Mouse (Mus musculus) gastrocnemius, adult 2 months (tissue): ENCODE data around the gene Tex19.2. TPM values are rescaled to one million over a fixed set of nuclear protein-coding genes. Genes with fewer than 3 reads are reported as not detected.

Experiments used
- DNase-seq: peaks from one replicate; pipeline ENCODE4 v3.0.0; 2022
- H3K27ac ChIP-seq: fragments of 200-600 bp; 2 replicates; pipeline ENCODE4 v1.8.1; 2022; ENCODE audit warnings: mild to moderate bottlenecking
- H3K4me3 ChIP-seq: fragments of 200-600 bp; 2 replicates; pipeline ENCODE4 v1.8.1; 2022; ENCODE audit warnings: mild to moderate bottlenecking, moderate library complexity
- CTCF ChIP-seq: fragments of 200-600 bp; IDR thresholded peaks from 2 replicates; pipeline ENCODE4 v1.8.1; 2022; ENCODE audit warnings: antibody characterized with exemption, mild to moderate bottlenecking, moderate library complexity
- intact Hi-C: fragments of 180-260 bp; cut with DNase I; formaldehyde crosslinking; loops from one replicate; pipeline ENCODE4 v1.15.1; 2025
- long read RNA-seq, 2 experiments: library from polyadenylated mRNA; stranded (forward); transcript quantifications; one replicate each; pipeline ENCODE4 v2.0.0; 2021
- total RNA-seq, 2 experiments: library from RNA; stranded (reverse); gene quantifications; 2 replicates each; pipeline ENCODE4 v1.2.3; 2021

The Tex19.2 gene
- total RNA-seq: not detected
- long read RNA-seq, experiment 1: 0 reads
- long read RNA-seq, experiment 2: 0 reads

- intact Hi-C loops: no loop called here
- no peak for TF ChIP-seq CTCF
- no peak within 1 kb of the TSS for H3K27ac ChIP-seq
- H3K4me3 ChIP-seq: no peak within 1 kb of the TSS
- no peak for DNase-seq
Measured at GRCm38 (mm10) chr11:121118577-121118976, at the start of gene Tex19.2. TSS of gene Tex19.2 (minus strand) at chr11:121118677.

DNA sequence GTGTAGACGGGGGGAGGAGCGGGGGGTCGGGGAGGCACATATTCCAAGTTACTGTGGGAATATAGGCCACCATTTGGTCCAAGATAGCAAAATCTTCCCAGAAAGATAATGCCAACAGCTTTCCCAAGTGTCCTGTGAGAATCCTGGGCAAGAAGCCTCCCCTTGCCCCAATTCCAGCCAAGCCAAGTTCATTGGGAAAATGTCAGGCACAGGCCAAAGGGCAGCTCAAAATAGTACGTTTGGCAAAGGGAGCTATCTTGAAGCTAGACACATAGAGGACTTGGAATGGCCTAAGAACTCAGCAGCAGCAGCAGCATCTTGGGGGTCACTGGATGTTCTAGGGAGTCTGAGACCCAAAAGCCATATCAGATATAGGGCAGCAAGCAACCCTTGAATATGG, 45.3 kb upstream of the Tex19.2 start:
- TF ChIP-seq CTCF: no peak
- no peak for DNase-seq
- intact Hi-C loops: no loop called here
- Histone ChIP-seq H3K4me3 (no peak overlapping the region), H3K27ac (peak overlapping the region; percentile 76)

- Histone ChIP-seq H3K27ac (peak overlapping the region; percentile 88), H3K4me3 (peak overlapping the region; percentile 48)
- no peak for TF ChIP-seq CTCF
- intact Hi-C loops: no loop called here
- peak; percentile 90 for DNase-seq
Measured at GRCm38 (mm10) chr11:121160636-121161346, 42.3 kb upstream of the Tex19.2 start.

- no peak for TF ChIP-seq CTCF
- intact Hi-C loops: no loop called here
- peak within 1 kb of the TSS; percentile 88 for H3K27ac ChIP-seq
- peak within 1 kb of the TSS; percentile 48 for H3K4me3 ChIP-seq
- DNase-seq: no peak
Measured at GRCm38 (mm10) chr11:121159971-121160370, 41.5 kb upstream of the Tex19.2 start, which contains the start of gene Uts2r. TSS of gene Uts2r (plus strand) at chr11:121160271.

DNA sequence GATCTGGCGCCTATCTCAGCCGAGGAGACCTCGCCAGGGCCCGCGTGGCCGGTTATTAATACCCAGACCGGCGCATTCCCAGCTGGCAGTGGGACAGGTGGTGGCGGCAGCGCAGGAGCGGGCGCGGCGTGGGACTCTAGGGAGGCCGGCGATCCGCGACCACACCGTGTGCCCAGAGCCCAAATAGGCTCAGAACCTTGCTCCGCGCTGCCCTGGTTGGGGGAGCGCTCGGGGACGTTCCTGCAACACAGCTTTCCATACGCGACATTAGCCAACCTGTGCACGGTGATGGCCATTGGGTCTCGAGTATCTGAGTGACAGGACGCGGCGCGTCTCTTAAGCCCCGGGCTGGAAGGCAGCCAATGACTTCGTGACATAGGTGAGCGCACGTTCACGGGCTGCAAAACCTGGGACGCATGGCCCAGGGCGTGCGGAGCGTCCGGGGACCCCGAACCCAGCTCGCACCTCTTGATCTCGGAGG, 38.0 kb upstream of the Tex19.2 start:
- TF ChIP-seq CTCF: no peak
- peak; percentile 93 for DNase-seq
- intact Hi-C loops: no loop called here

DNA sequence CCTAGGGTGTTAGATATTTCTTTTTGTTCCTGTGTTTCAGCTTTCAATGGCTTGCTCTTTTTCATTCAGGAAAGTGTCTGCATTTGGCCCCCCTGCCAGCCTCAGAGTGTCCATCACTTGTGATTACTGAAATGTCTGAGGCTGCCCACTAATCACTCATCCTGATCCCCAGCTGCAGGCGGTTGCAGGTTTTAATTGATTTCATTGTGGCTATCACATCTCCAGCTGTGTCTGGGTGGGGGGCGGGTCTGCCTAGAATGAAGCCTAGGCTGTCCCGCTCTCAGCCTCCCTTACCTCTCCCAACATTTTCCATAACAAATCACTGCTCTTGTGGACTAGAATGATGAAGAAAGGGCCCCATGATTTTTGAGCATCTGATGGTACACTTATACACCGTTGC, 35.7 kb upstream of the Tex19.2 start:
- no peak for TF ChIP-seq CTCF
- no peak for DNase-seq
- Histone ChIP-seq H3K27ac (no peak overlapping the region), H3K4me3 (no peak overlapping the region)
- intact Hi-C loops: no loop called here

More for the DNA sequence above, 38.0 kb upstream of the Tex19.2 start:
- Histone ChIP-seq H3K27ac (peak overlapping the region; percentile 89), H3K4me3 (peak overlapping the region; percentile 74)

DNA sequence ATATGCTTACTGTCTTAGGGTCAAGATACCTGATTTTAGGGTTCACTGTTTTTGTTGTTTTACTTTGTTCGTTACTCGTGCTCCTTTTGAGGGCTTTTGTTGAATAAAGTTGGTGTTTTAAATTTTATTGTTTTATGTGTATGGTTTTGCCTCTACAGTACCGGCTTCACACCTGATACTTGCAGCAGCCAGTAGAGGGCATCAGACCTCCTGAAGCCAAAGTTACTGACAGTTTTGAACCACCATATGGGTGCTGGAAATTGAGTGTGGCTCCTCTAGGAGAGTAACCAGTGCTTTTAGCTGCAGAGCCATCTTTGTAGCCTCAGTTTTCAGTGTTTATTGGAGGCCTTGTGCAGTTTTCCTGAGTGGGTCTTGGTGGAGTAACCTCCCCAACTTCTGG, 29.7 kb upstream of the Tex19.2 start:
- H3K4me3 ChIP-seq: no peak overlapping the region
- peak; percentile 41 for TF ChIP-seq CTCF
- intact Hi-C loops: no loop called here
- H3K27ac ChIP-seq: no peak overlapping the region
- DNase-seq: no peak

GRCm38 (mm10) chr11:121145865-121146264, 27.4 kb upstream of the Tex19.2 start, which contains the start of gene Tex19.1:
TSS of gene Tex19.1 (plus strand) at chr11:121146143.
- intact Hi-C loops: no loop called here
- H3K4me3 ChIP-seq: no peak within 1 kb of the TSS
- no peak for TF ChIP-seq CTCF
- DNase-seq: no peak
- no peak within 1 kb of the TSS for H3K27ac ChIP-seq

GRCm38 (mm10) chr11:121143325-121144015, 25.0 kb upstream of the Tex19.2 start:
- Histone ChIP-seq H3K27ac (no peak overlapping the region), H3K4me3 (no peak overlapping the region)
- intact Hi-C loops: no loop called here
- DNase-seq: no peak
- TF ChIP-seq CTCF: no peak

DNA sequence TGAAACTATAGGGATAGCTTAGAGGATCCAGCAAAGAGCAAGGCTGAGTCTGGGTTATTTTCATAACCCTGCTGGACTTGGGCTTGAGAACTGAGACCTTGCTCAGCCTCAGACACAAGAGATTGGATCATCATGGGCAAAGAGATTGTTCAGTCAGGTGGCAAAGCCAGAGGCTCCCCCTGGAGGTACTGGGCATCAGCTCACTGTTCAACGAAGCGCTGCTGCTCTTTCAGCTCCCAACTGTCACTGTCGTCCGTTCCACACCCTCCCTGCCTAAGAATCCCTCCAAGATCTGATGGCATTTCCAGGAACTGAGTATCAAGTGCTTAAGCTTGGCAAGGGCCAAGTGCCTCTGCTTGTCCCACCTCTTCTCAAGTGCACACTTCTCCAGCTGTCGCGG, 20.3 kb upstream of the Tex19.2 start:
- peak; percentile 54 for DNase-seq
- intact Hi-C loops: no loop called here
- Histone ChIP-seq H3K27ac (peak overlapping the region; percentile 38; the same call in 1 of the 2 replicates), H3K4me3 (no peak overlapping the region)
- peak; percentile 59 for TF ChIP-seq CTCF

DNA sequence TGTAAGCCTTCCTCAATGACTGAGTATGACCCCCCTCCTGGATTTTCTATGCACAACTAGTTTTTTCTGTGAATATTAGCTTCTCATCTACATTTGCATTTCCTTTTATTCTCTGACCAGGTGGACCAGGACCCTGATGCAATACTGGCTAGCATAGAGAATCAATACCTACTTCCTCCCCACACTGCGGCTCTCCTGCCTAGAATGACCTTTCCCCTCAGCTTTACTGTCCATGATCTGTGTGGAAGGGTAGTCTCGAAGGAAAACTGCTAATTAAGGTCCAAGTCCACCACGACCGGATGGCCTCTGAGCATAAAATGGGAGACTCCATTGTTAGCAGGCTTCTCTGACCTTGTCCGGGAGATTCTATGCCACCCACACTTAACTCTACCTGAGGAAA, 19.2 kb upstream of the Tex19.2 start:
- no peak for DNase-seq
- intact Hi-C loops: no loop called here
- no peak overlapping the region for H3K27ac ChIP-seq
- no peak for TF ChIP-seq CTCF
- no peak overlapping the region for H3K4me3 ChIP-seq

DNA sequence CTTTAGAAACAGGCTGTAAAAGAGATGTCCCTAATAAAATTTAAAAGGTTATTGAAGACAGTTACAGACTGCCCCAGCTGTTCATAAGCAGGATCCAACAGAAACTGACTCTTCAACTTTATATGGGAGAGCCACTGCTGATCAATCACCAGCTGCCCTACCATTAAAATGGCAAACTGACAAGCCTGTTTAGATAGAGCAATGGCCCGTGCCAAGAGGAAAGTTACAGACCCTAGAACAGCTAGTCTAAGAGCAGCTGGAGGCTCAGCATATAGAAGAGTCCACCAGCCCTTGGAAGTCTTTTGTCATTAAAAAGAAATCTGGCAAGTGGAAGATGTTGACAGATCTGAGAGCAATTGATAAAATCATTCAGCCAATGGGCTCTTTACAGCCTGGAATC, 16.1 kb upstream of the Tex19.2 start:
- Histone ChIP-seq H3K27ac (no peak overlapping the region), H3K4me3 (no peak overlapping the region)
- intact Hi-C loops: no loop called here
- TF ChIP-seq CTCF: no peak
- DNase-seq: no peak

DNA sequence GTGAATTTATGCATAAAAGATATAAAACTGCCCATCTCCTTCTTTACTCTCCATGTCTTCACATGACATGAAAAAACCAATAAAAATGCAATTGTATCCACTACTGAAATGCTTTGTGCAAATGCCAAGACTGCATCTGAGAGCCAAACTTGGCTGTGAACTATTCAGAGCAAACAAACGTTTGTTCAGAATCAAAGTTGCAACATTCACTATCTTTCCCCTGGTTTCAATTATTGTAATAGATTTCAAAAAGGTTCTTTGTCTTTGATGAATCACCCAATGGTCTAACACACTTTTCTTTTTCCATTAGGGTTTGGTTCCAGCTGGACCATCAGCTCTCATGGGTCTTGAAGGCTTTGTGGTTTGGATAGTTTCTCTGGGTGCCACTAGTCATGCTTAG, 11.1 kb upstream of the Tex19.2 start:
- intact Hi-C loops: no loop called here
- TF ChIP-seq CTCF: no peak
- Histone ChIP-seq H3K27ac (0 out of 2 replicates have a peak overlapping the region, but pooled peaks have one; percentile 4), H3K4me3 (no peak overlapping the region)
- DNase-seq: no peak
